Mouse (Mus musculus) stomach, embryonic 15.5 days (tissue): Measurements from ENCODE around the gene Pum2. TPM values are rescaled to one million over a fixed set of nuclear protein-coding genes. Genes with fewer than 3 reads are reported as not detected.

Experiments used
- ATAC-seq: fragments of 200-750 bp; cut with Nextera tagmentation; 2 replicates; pipeline ENCODE4 v1.8.0; 2017; ENCODE audit warnings: low read depth, moderate number of reproducible peaks, moderate TSS enrichment; ENCODE audit not compliant: insufficient read depth, low FRiP score
- H3K27ac ChIP-seq: fragments of 300-500 bp; sonication (generic); 2 replicates; pipeline ENCODE4 v1.5.1; 2015; ENCODE audit warnings: mild to moderate bottlenecking, inconsistent platforms
- H3K27me3 ChIP-seq: fragments of 300-500 bp; sonication (generic); replicated peaks from 2 replicates; pipeline ENCODE4 v1.6.1; 2015; ENCODE audit warnings: inconsistent platforms
- H3K36me3 ChIP-seq: fragments of 300-500 bp; sonication (generic); 2 replicates; pipeline ENCODE4 v1.6.1; 2015; ENCODE audit warnings: inconsistent platforms
- H3K4me1 ChIP-seq: fragments of 300-500 bp; sonication (generic); 2 replicates; pipeline ENCODE4 v1.6.1; 2015; ENCODE audit warnings: inconsistent platforms
- H3K4me2 ChIP-seq: fragments of 300-500 bp; sonication (generic); 2 replicates; pipeline ENCODE4 v1.6.1; 2015; ENCODE audit warnings: mild to moderate bottlenecking, inconsistent platforms
- H3K4me3 ChIP-seq: fragments of 300-500 bp; sonication (generic); replicated peaks from 2 replicates; pipeline ENCODE4 v1.5.1; 2015; ENCODE audit warnings: inconsistent platforms
- H3K9ac ChIP-seq: fragments of 300-500 bp; sonication (generic); 2 replicates; pipeline ENCODE4 v1.6.1; 2015; ENCODE audit warnings: inconsistent platforms
- H3K9me3 ChIP-seq: fragments of 300-500 bp; sonication (generic); 2 replicates; pipeline ENCODE4 v1.6.1; 2016; ENCODE audit warnings: inconsistent platforms
- WGBS: fragments of 180-500 bp; shearing (Covaris S2); methylation state at CpG from one replicate; pipeline ENCODE4 v1.1.7; 2015; 5-methylcytosine and 5-hydroxymethylcytosine counted together
- polyA plus RNA-seq: library from polyadenylated mRNA; unstranded; fragments of >200 nt; fragmentation: Nextera tagmentation; extraction: Ambion mirVana; gene quantifications from 2 replicates; pipeline ENCODE4 v1.2.1, GENCODE M21; 2015

Pum2 gene
- polyA plus RNA-seq, 1 experiment from 2014 or later, result 39.3 TPM

GRCm38 (mm10) chr12:8712665-8713064, 38.7 kb downstream of the Pum2 start:
- Histone ChIP-seq H3K4me3 (no peak overlapping the region), H3K4me2 (no peak overlapping the region), H3K36me3 (no peaks in the 10 kb centered on the region), H3K4me1 (no peaks in the 10 kb centered on the region), H3K9ac (no peak overlapping the region), H3K9me3 (no peaks in the 10 kb centered on the region), H3K27ac (no peak overlapping the region), H3K27me3 (no peaks in the 10 kb centered on the region)
- WGBS, result 76% methylated on average over 2 of the region's 2 CpGs
- no peak for ATAC-seq

- Histone ChIP-seq H3K27me3 (no peaks in the 10 kb centered on the region), H3K4me1 (no peaks in the 10 kb centered on the region), H3K27ac (no peak overlapping the region), H3K4me3 (no peak overlapping the region), H3K9ac (no peak overlapping the region), H3K4me2 (no peak overlapping the region), H3K9me3 (no peaks in the 10 kb centered on the region), H3K36me3 (peaks cover 3% of the 10 kb centered on the region; the same call in 1 of the 2 replicates)
- 75% methylated on average over 1 of the region's 1 CpGs for WGBS
- ATAC-seq, result no peak; the same call in 1 of the 2 replicates
Observed at GRCm38 (mm10) chr12:8716093-8716492, 42.2 kb downstream of the Pum2 start.

GRCm38 (mm10) chr12:8726890-8727289, 53.0 kb downstream of the Pum2 start:
- Histone ChIP-seq H3K4me3 (no peak overlapping the region), H3K9ac (no peak overlapping the region), H3K27me3 (no peaks in the 10 kb centered on the region), H3K4me1 (no peaks in the 10 kb centered on the region), H3K36me3 (peaks cover 22% of the 10 kb centered on the region), H3K27ac (no peak overlapping the region), H3K4me2 (no peak overlapping the region), H3K9me3 (no peaks in the 10 kb centered on the region)
- ATAC-seq, result no peak
- 63% methylated on average over 1 of the region's 1 CpGs for WGBS

- Histone ChIP-seq H3K4me1 (no peaks in the 10 kb centered on the region), H3K36me3 (peaks cover 20% of the 10 kb centered on the region), H3K9ac (no peak overlapping the region), H3K4me2 (no peak overlapping the region), H3K9me3 (no peaks in the 10 kb centered on the region), H3K27me3 (no peaks in the 10 kb centered on the region), H3K27ac (no peak overlapping the region), H3K4me3 (no peak overlapping the region)
- no peak for ATAC-seq
- 80% methylated on average over 2 of the region's 2 CpGs for WGBS
Observed at GRCm38 (mm10) chr12:8728739-8729138, 54.8 kb downstream of the Pum2 start.

- Histone ChIP-seq H3K36me3 (peaks cover 19% of the 10 kb centered on the region), H3K4me1 (no peaks in the 10 kb centered on the region), H3K27ac (no peak overlapping the region), H3K4me2 (no peak overlapping the region), H3K9ac (no peak overlapping the region), H3K9me3 (no peaks in the 10 kb centered on the region), H3K27me3 (no peaks in the 10 kb centered on the region), H3K4me3 (no peak overlapping the region)
- WGBS, result 87% methylated on average over 2 of the region's 2 CpGs
- ATAC-seq, result no peak
Observed at GRCm38 (mm10) chr12:8753654-8754053, 79.7 kb downstream of the Pum2 start.

- ATAC-seq, result no peak
- H3K4me2 ChIP-seq, result no peak overlapping the region
- no peak overlapping the region for H3K27ac ChIP-seq
- H3K9me3 ChIP-seq, result no peaks in the 10 kb centered on the region
- WGBS, result 81% methylated on average over 4 of the region's 4 CpGs
- H3K9ac ChIP-seq, result no peak overlapping the region
- H3K4me3 ChIP-seq, result no peak overlapping the region
- no peaks in the 10 kb centered on the region for H3K27me3 ChIP-seq
- no peaks in the 10 kb centered on the region for H3K4me1 ChIP-seq
- peaks cover 14% of the 10 kb centered on the region for H3K36me3 ChIP-seq
Observed at GRCm38 (mm10) chr12:8754116-8754515, 80.2 kb downstream of the Pum2 start.

- WGBS, result 97% methylated on average over 3 of the region's 3 CpGs
- ATAC-seq, result no peak
- Histone ChIP-seq H3K4me3 (no peak overlapping the region), H3K4me2 (no peak overlapping the region), H3K36me3 (peaks cover 8% of the 10 kb centered on the region), H3K9ac (no peak overlapping the region), H3K27ac (no peak overlapping the region), H3K27me3 (no peaks in the 10 kb centered on the region), H3K9me3 (no peaks in the 10 kb centered on the region), H3K4me1 (no peaks in the 10 kb centered on the region)
Observed at GRCm38 (mm10) chr12:8758029-8758428, 84.1 kb downstream of the Pum2 start.

GRCm38 (mm10) chr12:8759115-8759514, 85.2 kb downstream of the Pum2 start:
- Histone ChIP-seq H3K27me3 (no peaks in the 10 kb centered on the region), H3K4me3 (no peak overlapping the region), H3K9me3 (no peaks in the 10 kb centered on the region), H3K9ac (no peak overlapping the region), H3K4me2 (no peak overlapping the region), H3K4me1 (no peaks in the 10 kb centered on the region), H3K36me3 (peaks cover 7% of the 10 kb centered on the region; the same call in 1 of the 2 replicates), H3K27ac (no peak overlapping the region)
- ATAC-seq, result no peak
- 63% methylated on average over 4 of the region's 4 CpGs for WGBS

- 87% methylated on average over 6 of the region's 6 CpGs for WGBS
- no peaks in the 10 kb centered on the region for H3K27me3 ChIP-seq
- peaks cover 4% of the 10 kb centered on the region; the same call in 1 of the 2 replicates for H3K36me3 ChIP-seq
- H3K9me3 ChIP-seq, result no peaks in the 10 kb centered on the region
- H3K27ac ChIP-seq, result no peak overlapping the region
- no peak overlapping the region for H3K9ac ChIP-seq
- H3K4me2 ChIP-seq, result no peak overlapping the region
- no peak overlapping the region for H3K4me3 ChIP-seq
- H3K4me1 ChIP-seq, result no peaks in the 10 kb centered on the region
- no peak for ATAC-seq
Observed at GRCm38 (mm10) chr12:8759779-8760178, 85.8 kb downstream of the Pum2 start.

- Histone ChIP-seq H3K27me3 (no peaks in the 10 kb centered on the region), H3K9me3 (no peaks in the 10 kb centered on the region), H3K4me1 (no peaks in the 10 kb centered on the region), H3K4me3 (no peak overlapping the region), H3K4me2 (no peak overlapping the region), H3K27ac (no peak overlapping the region), H3K36me3 (peaks cover 4% of the 10 kb centered on the region; the same call in 1 of the 2 replicates), H3K9ac (no peak overlapping the region)
- ATAC-seq, result no peak
- WGBS, result 65% methylated on average over 6 of the region's 6 CpGs
Observed at GRCm38 (mm10) chr12:8760561-8760960, 86.6 kb downstream of the Pum2 start.

GRCm38 (mm10) chr12:8761058-8761457, 87.1 kb downstream of the Pum2 start:
- Histone ChIP-seq H3K4me1 (no peaks in the 10 kb centered on the region), H3K9ac (no peak overlapping the region), H3K27me3 (no peaks in the 10 kb centered on the region), H3K4me3 (no peak overlapping the region), H3K27ac (no peak overlapping the region), H3K36me3 (peaks cover 4% of the 10 kb centered on the region; the same call in 1 of the 2 replicates), H3K4me2 (no peak overlapping the region), H3K9me3 (no peaks in the 10 kb centered on the region)
- 70% methylated on average over 7 of the region's 7 CpGs for WGBS
- ATAC-seq, result no peak

GRCm38 (mm10) chr12:8762667-8763066, 88.7 kb downstream of the Pum2 start:
- Histone ChIP-seq H3K9me3 (no peaks in the 10 kb centered on the region), H3K9ac (no peak overlapping the region), H3K4me3 (no peak overlapping the region), H3K4me2 (no peak overlapping the region), H3K27ac (no peak overlapping the region), H3K36me3 (peaks cover 3% of the 10 kb centered on the region; the same call in 1 of the 2 replicates), H3K4me1 (no peaks in the 10 kb centered on the region), H3K27me3 (no peaks in the 10 kb centered on the region)
- ATAC-seq, result no peak
- 59% methylated on average over 2 of the region's 2 CpGs for WGBS
